Mouse (Mus musculus) lung, postnatal 0 days (tissue): ENCODE data around the gene Kcnj13.

Source experiments
- CTCF ChIP-seq: IDR thresholded peaks from 2 replicates; pipeline ENCODE4 v1.5.1; 2016; ENCODE audit warnings: antibody characterized with exemption, mild to moderate bottlenecking
- EP300 ChIP-seq: IDR thresholded peaks from 2 replicates; pipeline ENCODE4 v1.6.1; 2016; ENCODE audit warnings: antibody characterized with exemption, mild to moderate bottlenecking, control low read depth

DNA sequence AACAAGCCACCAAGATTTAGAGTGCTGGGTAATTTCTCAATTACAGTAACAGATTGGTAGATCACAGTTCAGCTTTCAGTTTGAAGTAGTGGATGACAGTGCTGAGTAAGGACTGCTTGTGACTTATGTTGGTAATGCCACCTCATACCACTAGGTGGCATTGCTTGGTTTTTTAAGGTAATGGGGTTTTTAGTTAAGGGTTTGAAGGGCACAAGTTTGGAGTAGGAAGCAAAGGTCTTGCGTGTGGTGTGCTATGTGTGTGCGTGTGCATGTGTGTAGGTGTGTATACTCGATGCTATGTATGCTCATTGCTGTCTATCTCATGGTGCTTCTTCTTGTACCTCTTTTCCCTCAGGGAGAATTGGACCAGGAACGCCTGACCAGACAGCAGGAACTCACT lies 24.2 kb upstream of the Kcnj13 start:
- TF ChIP-seq CTCF (peak; percentile 81), EP300 (no peak)
